Mouse (Mus musculus): ENCODE measurements around the gene Nedd8. TPM values are rescaled to one million over a fixed set of nuclear protein-coding genes. Genes with fewer than 3 reads are reported as not detected.
A peak's percentile ranks its signal among the peaks of the same experiment; 100 is the strongest.

The Nedd8 gene
- polyA plus RNA-seq (2015; fragmentation: Nextera tagmentation; extraction: Ambion mirVana) = 325 TPM in 2 replicates

DNA sequence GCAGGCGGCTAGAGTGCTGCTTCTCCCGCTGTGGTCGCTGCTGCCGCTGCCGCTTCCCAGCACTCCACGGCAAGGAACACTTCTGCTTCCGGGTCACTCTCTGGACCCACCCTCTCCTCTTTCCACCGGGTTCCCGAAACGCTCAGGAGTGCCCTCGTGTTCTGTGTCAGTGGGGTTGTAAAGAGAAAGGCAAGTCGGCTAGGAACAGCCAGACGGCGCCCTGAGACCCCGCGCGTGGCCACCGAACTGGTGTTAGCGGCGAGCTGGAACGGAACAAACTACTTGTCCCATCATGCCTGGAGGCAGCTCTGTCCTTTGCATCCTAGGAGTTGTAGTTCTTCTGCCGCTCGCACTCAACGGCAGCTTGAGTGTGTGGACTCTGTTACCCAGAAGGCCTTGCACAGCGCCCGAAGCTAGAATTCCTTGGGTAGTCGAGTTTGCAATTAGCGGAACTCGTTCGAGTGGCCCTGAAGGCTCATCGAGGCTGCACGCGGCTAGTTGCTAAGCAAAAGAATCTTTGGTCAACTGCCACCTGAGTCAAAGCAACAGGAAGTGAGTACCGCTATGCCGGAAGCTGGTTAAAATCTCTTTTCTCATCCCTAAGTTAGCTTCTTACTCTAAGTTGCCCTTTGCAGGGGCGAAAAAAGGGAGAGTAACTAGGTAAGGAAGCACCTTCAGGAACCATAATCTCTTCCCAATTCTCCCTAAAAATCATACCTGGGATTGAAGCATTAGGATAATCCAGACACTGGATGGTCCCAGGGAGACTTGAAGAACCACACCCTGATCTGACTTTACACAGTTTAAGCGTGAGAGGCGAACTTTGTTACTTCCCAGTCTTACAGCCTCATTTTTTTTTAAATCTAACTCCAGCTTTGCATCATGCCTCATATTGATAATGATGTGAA is at the start of gene Nedd8, which contains the start of gene Gmpr2:
Nedd8 (minus strand) TSS at position 292 of the 908 bp plus-strand sequence.
Gmpr2 (plus strand) TSS at position 109 of the 908 bp plus-strand sequence.
- peak within 1 kb of the TSS; percentile 90 for H3K27ac ChIP-seq
- no peaks in the 10 kb centered on the region for H3K27me3 ChIP-seq
- peak within 1 kb of the TSS; percentile 85 for H3K9ac ChIP-seq
- H3K4me3 ChIP-seq (replicated peaks) = peak within 1 kb of the TSS; percentile 86
- no peaks in the 10 kb centered on the region for H3K9me3 ChIP-seq (replicated peaks)
- H3K36me3 ChIP-seq = peaks cover 39% of the 10 kb centered on the region
- ATAC-seq (ENCODE audit: low read depth) = peak; percentile 98
- peak; percentile 86 for DNase-seq
- H3K4me1 ChIP-seq (replicated peaks) = peaks cover 47% of the 10 kb centered on the region
- WGBS (ENCODE audit: insufficient replicate concordance) = under 1% methylated on average over 38 of the region's 38 CpGs
- peak within 1 kb of the TSS; percentile 93 for H3K4me2 ChIP-seq

DNA sequence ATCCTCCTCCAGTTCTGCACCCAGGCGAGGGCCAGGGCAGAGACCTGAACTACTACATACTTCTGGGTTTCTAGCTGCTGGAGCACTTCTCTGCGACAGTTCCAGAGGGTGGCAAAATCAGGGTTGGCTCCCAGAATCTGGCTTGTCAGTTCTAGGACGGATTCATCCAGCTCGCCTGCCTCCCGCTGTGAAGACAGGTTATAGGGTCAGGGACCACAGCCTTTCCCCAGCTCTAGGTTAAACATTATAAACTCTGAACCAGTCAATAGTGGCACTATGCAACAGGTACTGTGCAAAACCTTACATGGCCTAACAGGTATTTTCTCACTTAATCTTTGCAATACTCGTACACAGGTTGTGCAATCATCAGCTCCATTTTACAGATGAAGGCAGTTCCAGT is 49.2 kb upstream of the Nedd8 start:
- Histone ChIP-seq H3K4me1 (replicated peaks) (peaks cover 41% of the 10 kb centered on the region), H3K9ac (peak overlapping the region; percentile 80)

DNA sequence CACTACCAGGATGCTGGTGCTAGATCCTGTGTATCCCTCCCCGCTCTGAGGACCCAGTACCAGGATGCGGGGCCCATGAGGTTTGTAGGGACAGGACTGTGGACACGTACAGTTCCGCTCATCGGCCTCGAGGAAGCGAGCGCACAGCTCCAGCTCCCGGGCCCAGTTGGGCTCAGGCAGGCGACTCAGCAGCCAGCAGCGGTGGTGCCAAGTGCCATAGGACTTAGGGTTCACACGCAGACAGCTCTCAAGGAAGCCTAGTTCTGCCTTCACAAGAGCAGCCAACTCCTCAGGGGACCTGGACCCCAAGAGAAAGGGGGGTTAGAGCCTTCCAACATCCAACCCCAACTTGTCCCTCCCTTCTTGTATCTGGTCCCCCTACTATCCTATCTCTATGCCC is 48.7 kb upstream of the Nedd8 start:
- no peak overlapping the region for H3K4me3 ChIP-seq (replicated peaks)
- H3K36me3 ChIP-seq = peaks cover 32% of the 10 kb centered on the region
- H3K27me3 ChIP-seq = no peaks in the 10 kb centered on the region
- no peaks in the 10 kb centered on the region for H3K9me3 ChIP-seq (replicated peaks)
- ATAC-seq (ENCODE audit: low read depth) = no peak
- peak overlapping the region; percentile 89 for H3K4me2 ChIP-seq
- 84% methylated on average over 12 of the region's 12 CpGs for WGBS (ENCODE audit: insufficient replicate concordance)
- H3K9ac ChIP-seq = 0 out of 2 replicates have a peak overlapping the region, but pooled peaks have one; percentile 80
- H3K4me1 ChIP-seq (replicated peaks) = peaks cover 41% of the 10 kb centered on the region
- DNase-seq = no peak
- H3K27ac ChIP-seq = 0 out of 2 replicates have a peak overlapping the region, but pooled peaks have one; percentile 84

More for the DNA sequence above, 49.2 kb upstream of the Nedd8 start:
- Histone ChIP-seq H3K9me3 (replicated peaks) (no peaks in the 10 kb centered on the region), H3K27ac (peak overlapping the region; percentile 84; the same call in 1 of the 2 replicates), H3K4me2 (peak overlapping the region; percentile 89), H3K36me3 (peaks cover 30% of the 10 kb centered on the region), H3K4me3 (replicated peaks) (peak overlapping the region; percentile 81), H3K27me3 (no peaks in the 10 kb centered on the region)
- WGBS (ENCODE audit: insufficient replicate concordance) = 72% methylated on average over 6 of the region's 6 CpGs
- DNase-seq = no peak
- ATAC-seq (ENCODE audit: low read depth) = no peak

DNA sequence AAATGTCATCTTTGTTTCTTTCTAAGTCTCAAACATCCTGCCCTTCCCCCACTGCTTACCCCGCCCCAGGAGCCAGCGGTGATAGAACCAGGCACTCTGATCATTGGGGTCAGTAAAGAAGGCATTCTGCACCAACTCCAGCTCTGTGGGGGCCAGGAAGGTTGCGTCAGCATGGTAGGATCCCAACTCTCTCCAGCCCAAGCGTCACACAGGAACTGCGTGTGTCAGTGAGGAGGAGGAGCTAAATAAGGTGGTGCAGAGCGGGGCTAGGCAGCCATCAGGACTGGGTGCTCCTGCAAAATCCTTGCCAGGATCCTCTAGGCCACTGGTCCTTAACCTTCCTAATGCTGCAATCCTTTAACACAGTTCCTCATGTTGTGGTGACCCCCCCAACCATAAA is 47.8 kb upstream of the Nedd8 start:
- Histone ChIP-seq H3K4me1 (replicated peaks) (peaks cover 44% of the 10 kb centered on the region), H3K27me3 (no peaks in the 10 kb centered on the region), H3K36me3 (peaks cover 32% of the 10 kb centered on the region), H3K4me3 (replicated peaks) (no peak overlapping the region), H3K4me2 (no peak overlapping the region), H3K27ac (no peak overlapping the region), H3K9ac (no peak overlapping the region), H3K9me3 (replicated peaks) (no peaks in the 10 kb centered on the region)
- DNase-seq (no peak), ATAC-seq (ENCODE audit: low read depth) (no peak)
- WGBS (ENCODE audit: insufficient replicate concordance) = 74% methylated on average over 6 of the region's 6 CpGs

DNA sequence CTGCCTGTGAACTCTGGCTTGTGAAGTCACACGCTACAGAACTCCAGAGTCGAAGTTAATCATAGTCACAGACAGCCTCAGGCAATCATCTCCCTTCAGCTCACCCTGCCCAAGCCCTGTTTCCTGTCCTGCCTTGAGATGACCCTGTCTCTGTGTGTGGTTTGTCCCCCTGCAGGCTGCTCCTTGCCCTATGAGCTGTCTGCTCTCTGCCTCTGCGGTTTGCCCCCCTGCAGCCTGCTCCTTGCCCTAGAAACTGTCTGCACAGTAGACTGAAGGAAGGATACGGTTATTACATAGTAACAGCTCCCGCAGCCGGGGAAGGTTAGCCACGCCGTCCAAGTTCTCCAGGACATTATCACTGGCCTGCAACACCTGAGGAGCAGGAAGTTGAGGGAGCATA is 45.0 kb upstream of the Nedd8 start:
- Histone ChIP-seq H3K4me1 (replicated peaks) (peaks cover 42% of the 10 kb centered on the region), H3K27me3 (peaks cover 11% of the 10 kb centered on the region), H3K27ac (no peak overlapping the region), H3K9ac (no peak overlapping the region), H3K9me3 (replicated peaks) (no peaks in the 10 kb centered on the region), H3K4me3 (replicated peaks) (no peak overlapping the region), H3K36me3 (peaks cover 32% of the 10 kb centered on the region), H3K4me2 (no peak overlapping the region)
- ATAC-seq (ENCODE audit: low read depth) = no peak
- no peak for DNase-seq
- WGBS (ENCODE audit: insufficient replicate concordance) = 77% methylated on average over 8 of the region's 8 CpGs

DNA sequence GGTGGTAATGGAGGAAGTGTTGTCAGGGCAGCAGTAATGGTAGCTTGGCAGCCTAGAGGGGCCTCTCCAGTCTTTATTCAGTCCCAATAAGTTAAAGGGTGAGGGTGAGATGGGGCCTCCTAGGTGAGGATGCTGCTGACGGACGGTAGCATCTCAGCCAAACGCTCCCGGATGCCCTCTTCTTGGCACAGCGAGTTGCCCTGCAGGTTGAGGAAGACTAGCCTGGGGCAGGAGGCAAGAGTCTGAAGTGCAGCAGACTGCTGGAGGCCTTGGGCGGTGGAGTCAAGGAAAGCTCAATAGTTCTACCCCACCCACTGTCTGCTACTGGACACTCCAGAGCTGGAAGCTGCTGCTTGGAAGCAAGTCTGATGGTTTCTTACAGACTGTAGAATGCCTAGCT is 44.3 kb upstream of the Nedd8 start:
- Histone ChIP-seq H3K4me2 (no peak overlapping the region), H3K36me3 (peaks cover 32% of the 10 kb centered on the region), H3K9me3 (replicated peaks) (no peaks in the 10 kb centered on the region), H3K4me3 (replicated peaks) (no peak overlapping the region), H3K27me3 (peaks cover 11% of the 10 kb centered on the region), H3K9ac (no peak overlapping the region), H3K27ac (no peak overlapping the region), H3K4me1 (replicated peaks) (peaks cover 39% of the 10 kb centered on the region)
- 88% methylated on average over 6 of the region's 6 CpGs for WGBS (ENCODE audit: insufficient replicate concordance)
- DNase-seq (no peak), ATAC-seq (ENCODE audit: low read depth) (no peak)

DNA sequence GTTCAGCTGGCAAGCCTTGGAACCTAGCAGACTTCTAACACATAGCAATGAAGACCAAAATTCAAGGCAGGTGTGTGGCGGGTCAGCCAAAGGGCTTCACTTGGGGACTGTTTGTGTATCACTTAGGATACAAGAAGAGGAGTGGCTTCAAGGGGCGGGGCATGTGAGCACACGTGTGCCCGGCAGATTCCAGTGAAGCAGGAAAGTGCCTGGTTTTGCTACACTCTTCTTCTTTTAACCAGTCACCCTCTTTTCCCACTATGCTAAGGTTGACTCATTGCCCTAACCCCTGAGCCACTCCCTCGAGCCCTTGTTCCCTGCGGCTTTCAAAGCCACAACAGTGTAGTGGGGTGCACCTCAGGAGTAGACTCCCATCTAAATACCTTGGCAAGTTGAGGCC is 43.0 kb upstream of the Nedd8 start:
- peaks cover 29% of the 10 kb centered on the region for H3K36me3 ChIP-seq
- no peak for DNase-seq
- H3K4me2 ChIP-seq = no peak overlapping the region
- H3K4me1 ChIP-seq (replicated peaks) = peaks cover 39% of the 10 kb centered on the region
- no peak overlapping the region for H3K27ac ChIP-seq
- 28% methylated on average over 6 of the region's 6 CpGs for WGBS (ENCODE audit: insufficient replicate concordance)
- H3K9me3 ChIP-seq (replicated peaks) = no peaks in the 10 kb centered on the region
- no peak for ATAC-seq (ENCODE audit: low read depth)
- no peak overlapping the region for H3K4me3 ChIP-seq (replicated peaks)
- no peak overlapping the region for H3K9ac ChIP-seq
- H3K27me3 ChIP-seq = peaks cover 11% of the 10 kb centered on the region

DNA sequence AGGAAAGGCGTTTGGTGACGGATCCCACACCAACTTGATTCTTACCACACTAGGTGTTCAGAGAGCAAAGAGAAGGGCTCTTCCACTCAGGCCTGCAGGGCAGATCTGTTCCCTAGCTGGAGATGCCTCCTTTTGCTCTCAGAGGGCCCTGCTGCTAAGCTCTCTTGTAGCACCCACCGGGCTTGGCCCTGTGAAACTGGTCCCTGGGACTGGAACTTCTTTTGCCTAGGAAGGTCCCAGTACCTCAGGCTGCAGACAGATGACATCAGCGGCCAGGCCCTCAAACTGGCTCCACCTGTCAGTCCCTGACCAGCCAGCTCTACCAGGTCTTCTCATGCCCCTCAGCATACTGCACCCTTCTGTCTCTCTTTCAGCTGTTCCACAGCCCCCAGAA is 41.8 kb upstream of the Nedd8 start, which contains the start of gene Tgm1:
Tgm1 (minus strand) TSS at position 198 of the 394 bp plus-strand sequence.
- Histone ChIP-seq H3K36me3 (peaks cover 22% of the 10 kb centered on the region), H3K27ac (no peak within 1 kb of the TSS), H3K4me1 (replicated peaks) (peaks cover 39% of the 10 kb centered on the region), H3K9me3 (replicated peaks) (no peaks in the 10 kb centered on the region), H3K27me3 (peaks cover 11% of the 10 kb centered on the region), H3K4me3 (replicated peaks) (peak within 1 kb of the TSS; percentile 42), H3K9ac (peak within 1 kb of the TSS; percentile 49; the same call in 1 of the 2 replicates), H3K4me2 (peak within 1 kb of the TSS; percentile 68)
- WGBS (ENCODE audit: insufficient replicate concordance) = 23% methylated on average over 4 of the region's 4 CpGs
- ATAC-seq (ENCODE audit: low read depth) (no peak), DNase-seq (no peak)

DNA sequence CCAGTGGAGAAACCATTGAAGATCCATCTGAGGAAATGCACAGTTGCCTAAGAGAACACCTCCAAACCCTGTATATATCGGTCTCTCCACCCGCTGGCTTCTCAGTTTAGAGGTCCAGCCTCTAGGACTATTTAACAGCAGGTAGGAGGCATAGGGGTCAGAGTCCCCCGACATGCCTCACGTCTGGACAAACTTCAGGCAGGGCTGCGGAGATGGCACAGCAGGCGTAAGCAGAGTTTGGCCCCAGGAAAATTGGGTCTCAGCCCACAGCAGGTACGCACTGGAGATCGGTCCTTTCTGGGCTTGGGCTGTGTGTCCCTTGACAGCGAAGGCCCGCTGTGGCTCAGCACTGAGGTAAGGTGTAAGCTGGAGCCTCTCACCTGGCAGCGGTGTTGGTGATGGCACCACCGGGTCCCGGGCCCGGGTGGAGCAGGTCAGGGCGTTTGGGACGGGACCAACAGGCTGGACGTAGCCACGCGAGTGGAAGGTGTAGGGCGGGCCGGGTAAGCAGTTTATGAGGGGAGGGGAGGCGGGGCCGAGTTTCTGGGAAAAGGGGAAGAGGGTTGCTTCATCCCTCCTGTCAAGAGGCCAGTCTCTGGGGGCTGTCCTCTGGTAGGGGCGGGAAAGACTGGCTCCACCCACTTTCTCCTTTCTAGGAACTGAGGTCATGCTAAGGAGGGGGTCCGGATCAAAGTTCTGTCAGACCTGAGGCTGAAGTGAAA is 41.2 kb upstream of the Nedd8 start:
- Histone ChIP-seq H3K36me3 (peaks cover 17% of the 10 kb centered on the region; the same call in 1 of the 2 replicates), H3K4me1 (replicated peaks) (peaks cover 39% of the 10 kb centered on the region), H3K4me2 (peak overlapping the region; percentile 68), H3K9me3 (replicated peaks) (no peaks in the 10 kb centered on the region), H3K9ac (peak overlapping the region; percentile 49; the same call in 1 of the 2 replicates), H3K4me3 (replicated peaks) (peak overlapping the region; percentile 42), H3K27me3 (peaks cover 11% of the 10 kb centered on the region), H3K27ac (no peak overlapping the region)
- peak; percentile 68 for ATAC-seq (ENCODE audit: low read depth)
- WGBS (ENCODE audit: insufficient replicate concordance) = 13% methylated on average over 25 of the region's 25 CpGs
- DNase-seq = peak; percentile 31

DNA sequence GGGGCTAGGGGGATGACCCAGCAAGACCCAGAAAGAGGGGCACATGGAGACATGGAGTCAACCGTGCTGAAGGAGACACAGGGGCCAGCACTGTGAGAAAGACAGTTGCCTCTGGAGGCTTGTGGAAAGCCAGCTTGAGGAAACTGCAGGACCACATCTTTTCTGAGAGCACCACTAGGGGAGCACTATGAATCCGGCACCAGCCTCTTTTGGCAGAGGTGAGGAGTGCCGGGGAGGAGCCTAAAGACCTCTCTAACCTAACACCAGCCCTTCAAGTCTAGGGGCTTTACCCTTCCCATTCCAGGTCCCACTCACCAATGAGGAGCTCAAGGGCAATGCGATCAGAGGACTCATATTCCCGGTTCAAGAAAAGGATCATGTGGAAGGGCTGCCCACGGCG is 39.9 kb upstream of the Nedd8 start:
- DNase-seq = no peak
- H3K9ac ChIP-seq = no peak overlapping the region
- H3K4me2 ChIP-seq = no peak overlapping the region
- peaks cover 11% of the 10 kb centered on the region for H3K27me3 ChIP-seq
- ATAC-seq (ENCODE audit: low read depth) = no peak
- peaks cover 50% of the 10 kb centered on the region for H3K4me1 ChIP-seq (replicated peaks)
- no peak overlapping the region for H3K27ac ChIP-seq
- 68% methylated on average over 7 of the region's 7 CpGs for WGBS (ENCODE audit: insufficient replicate concordance)
- H3K36me3 ChIP-seq = peaks cover 6% of the 10 kb centered on the region; the same call in 1 of the 2 replicates
- no peaks in the 10 kb centered on the region for H3K9me3 ChIP-seq (replicated peaks)
- H3K4me3 ChIP-seq (replicated peaks) = no peak overlapping the region

DNA sequence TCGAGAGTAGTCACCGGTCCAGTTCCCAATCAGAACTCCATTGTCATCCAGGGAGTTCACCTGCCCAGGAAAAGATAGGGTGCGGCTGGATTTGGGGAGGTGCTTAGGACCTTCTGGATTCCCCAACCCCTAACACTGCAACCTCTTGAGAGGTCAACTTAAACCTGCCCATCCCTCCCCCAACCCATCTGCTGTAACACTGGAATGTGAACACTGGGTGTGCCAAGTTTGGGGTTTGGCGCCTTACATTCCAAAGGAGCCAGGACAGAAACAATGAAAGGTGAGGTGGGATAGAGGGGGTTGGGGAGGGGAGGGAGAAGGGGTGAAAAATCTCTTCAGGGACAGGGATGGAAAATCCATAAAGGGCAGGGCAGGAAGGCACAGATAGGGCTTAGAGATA is 37.6 kb upstream of the Nedd8 start:
- Histone ChIP-seq H3K4me2 (no peak overlapping the region), H3K9ac (no peak overlapping the region), H3K4me1 (replicated peaks) (peaks cover 56% of the 10 kb centered on the region), H3K36me3 (no peaks in the 10 kb centered on the region), H3K27me3 (peaks cover 11% of the 10 kb centered on the region), H3K9me3 (replicated peaks) (no peaks in the 10 kb centered on the region), H3K27ac (no peak overlapping the region), H3K4me3 (replicated peaks) (no peak overlapping the region)
- ATAC-seq (ENCODE audit: low read depth) = no peak
- WGBS (ENCODE audit: insufficient replicate concordance) = 83% methylated on average over 4 of the region's 4 CpGs
- DNase-seq = no peak

Measured in liver, embryonic 13.5 days (tissue).